Mouse (Mus musculus): Measurements from ENCODE around the gene Sirt2. TPM values are rescaled to one million over a fixed set of nuclear protein-coding genes. Genes with fewer than 3 reads are reported as not detected.

Gene Sirt2
- total and polyA plus RNA-seq, 2 experiments from 2014 or later = 95.5 to 147 TPM

DNA sequence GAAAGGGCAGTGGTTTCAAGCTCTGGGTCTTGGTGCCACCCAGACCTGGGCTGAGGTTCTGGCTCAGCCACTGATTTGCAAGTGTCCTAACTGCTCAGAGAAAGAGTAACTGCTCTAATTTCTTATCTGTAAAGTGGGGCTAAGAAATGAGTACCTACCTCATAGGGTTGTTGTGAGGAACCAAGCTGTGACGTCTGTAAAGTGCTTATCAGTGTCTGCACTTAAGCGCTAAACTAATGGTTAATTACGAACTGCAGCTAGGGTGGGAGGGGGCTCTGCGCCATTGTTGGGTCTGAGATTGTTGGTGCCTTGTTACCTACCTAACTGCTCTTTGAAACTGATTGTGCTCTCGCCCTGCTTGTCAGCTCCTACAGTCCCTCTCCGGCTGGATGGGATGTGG lies 51.0 kb downstream of the Sirt2 start:
- Histone ChIP-seq H3K9me3 (ENCODE audit: low read length) (no peaks in the 10 kb centered on the region), H3K4me3 (ENCODE audit: low read length) (no peak overlapping the region), H3K4me1 (ENCODE audit: insufficient read depth, low read length) (peaks cover 8% of the 10 kb centered on the region), H3K36me3 (ENCODE audit: insufficient read depth, low read length) (peaks cover 74% of the 10 kb centered on the region), H3K9ac (replicated peaks; ENCODE audit: low read length) (no peak overlapping the region), H3K27me3 (ENCODE audit: insufficient read depth, low read length) (no peaks in the 10 kb centered on the region), H3K27ac (no peak overlapping the region), H3K4me2 (ENCODE audit: low read depth, low read length) (no peak overlapping the region)
- 62% methylated on average over 6 of the region's 6 CpGs for WGBS
- ATAC-seq = no peak
- DNase-seq (ENCODE audit: low spot score) = no peak
- TF ChIP-seq CTCF (IDR thresholded peaks at IDR 0.05; ENCODE audit: low read depth) = no peak

DNA sequence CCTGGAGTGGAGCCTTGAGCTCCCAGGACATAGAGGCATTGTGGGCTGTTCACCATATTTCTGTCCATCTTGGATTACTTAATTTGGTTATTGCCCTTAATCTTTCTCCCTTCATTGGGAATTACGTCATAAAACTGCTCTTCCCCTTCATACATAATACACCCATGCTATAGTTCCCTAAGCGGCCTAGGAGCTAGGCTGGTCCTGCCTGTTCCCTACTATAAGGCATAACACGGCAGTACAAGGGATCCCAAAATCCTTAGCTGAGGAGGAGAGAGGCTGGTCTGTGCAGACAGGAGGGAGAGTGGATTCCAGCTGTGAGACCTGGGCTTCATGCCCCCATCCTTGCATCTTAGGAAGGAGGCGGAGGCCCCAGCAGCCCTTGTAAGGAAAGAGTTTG lies 51.4 kb downstream of the Sirt2 start:
- H3K4me1 ChIP-seq (ENCODE audit: insufficient read depth, low read length) = peaks cover 5% of the 10 kb centered on the region; the same call in 1 of the 2 replicates
- no peak overlapping the region for H3K9ac ChIP-seq (replicated peaks; ENCODE audit: low read length)

DNA sequence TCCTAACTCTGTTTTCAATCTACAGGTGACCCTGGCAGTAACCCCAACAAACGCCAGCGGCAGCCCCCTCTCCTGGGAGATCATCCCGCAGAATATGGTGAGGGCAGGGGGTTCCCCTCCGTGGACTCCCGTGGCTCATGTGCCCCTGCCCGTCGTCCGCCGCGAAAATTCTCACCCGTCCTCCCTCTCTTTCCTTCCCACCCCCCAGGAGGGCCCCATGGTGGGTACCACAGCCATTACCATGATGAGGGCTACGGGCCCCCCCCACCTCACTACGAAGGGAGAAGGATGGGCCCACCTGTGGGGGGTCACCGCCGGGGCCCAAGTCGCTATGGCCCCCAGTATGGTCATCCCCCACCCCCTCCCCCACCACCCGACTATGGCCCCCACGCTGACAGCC lies 51.9 kb downstream of the Sirt2 start:
- ATAC-seq = no peak
- no peaks in the 10 kb centered on the region for H3K9me3 ChIP-seq (ENCODE audit: low read length)
- 76% methylated on average over 18 of the region's 18 CpGs for WGBS

More for the DNA sequence above, 51.4 kb downstream of the Sirt2 start:
- no peak for TF ChIP-seq CTCF (IDR thresholded peaks at IDR 0.05; ENCODE audit: low read depth)
- DNase-seq (ENCODE audit: low spot score) = no peak
- Histone ChIP-seq H3K27ac (no peak overlapping the region), H3K27me3 (ENCODE audit: insufficient read depth, low read length) (no peaks in the 10 kb centered on the region), H3K4me3 (ENCODE audit: low read length) (no peak overlapping the region), H3K9me3 (ENCODE audit: low read length) (no peaks in the 10 kb centered on the region), H3K36me3 (ENCODE audit: insufficient read depth, low read length) (peaks cover 74% of the 10 kb centered on the region), H3K4me2 (ENCODE audit: low read depth, low read length) (no peak overlapping the region)
- WGBS = 70% methylated on average over 4 of the region's 4 CpGs
- ATAC-seq = no peak

DNA sequence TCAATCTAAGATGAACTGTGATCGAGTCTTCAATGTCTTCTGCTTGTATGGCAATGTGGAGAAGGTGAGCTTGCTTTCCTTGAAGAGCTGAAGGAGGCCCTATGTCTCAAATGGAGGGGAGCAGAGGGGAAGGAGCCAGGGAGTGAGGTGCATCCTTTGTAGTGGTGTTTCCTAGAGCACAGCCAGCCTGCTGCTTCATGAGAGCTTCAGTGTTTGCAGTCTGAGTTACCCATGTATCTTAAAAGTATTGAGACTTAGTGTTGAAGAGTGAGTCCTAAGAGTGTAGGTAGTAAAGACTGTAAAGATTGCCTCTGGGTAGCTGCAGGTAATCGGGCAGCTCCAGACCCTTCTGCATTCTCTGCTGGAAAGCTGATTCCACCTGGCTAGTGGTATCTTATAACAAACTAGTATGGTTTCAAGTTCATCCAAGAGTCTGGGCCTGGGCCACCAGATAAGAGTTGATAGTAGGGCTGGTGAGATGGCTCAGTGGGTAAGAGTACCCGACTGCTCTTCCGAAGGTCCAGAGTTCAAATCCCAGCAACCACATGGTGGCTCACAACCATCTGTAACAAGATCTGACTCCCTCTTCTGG lies 52.4 kb downstream of the Sirt2 start:
- Histone ChIP-seq H3K4me2 (ENCODE audit: low read depth, low read length) (no peak overlapping the region), H3K9me3 (ENCODE audit: low read length) (no peaks in the 10 kb centered on the region), H3K27ac (no peak overlapping the region), H3K27me3 (ENCODE audit: insufficient read depth, low read length) (no peaks in the 10 kb centered on the region), H3K36me3 (ENCODE audit: insufficient read depth, low read length) (peaks cover 65% of the 10 kb centered on the region), H3K4me1 (ENCODE audit: insufficient read depth, low read length) (0 out of 2 replicates have a peak, but pooled peaks cover 5% of the 10 kb centered on the region), H3K9ac (replicated peaks; ENCODE audit: low read length) (no peak overlapping the region), H3K4me3 (ENCODE audit: low read length) (no peak overlapping the region)
- no peak for TF ChIP-seq CTCF (IDR thresholded peaks at IDR 0.05; ENCODE audit: low read depth)
- ATAC-seq (no peak), DNase-seq (ENCODE audit: low spot score) (no peak)
- WGBS = 79% methylated on average over 4 of the region's 4 CpGs

More for the DNA sequence above, 51.9 kb downstream of the Sirt2 start:
- H3K27ac ChIP-seq = no peak overlapping the region
- H3K36me3 ChIP-seq (ENCODE audit: insufficient read depth, low read length) = peaks cover 70% of the 10 kb centered on the region
- no peak for TF ChIP-seq CTCF (IDR thresholded peaks at IDR 0.05; ENCODE audit: low read depth)
- H3K4me1 ChIP-seq (ENCODE audit: insufficient read depth, low read length) = 0 out of 2 replicates have a peak, but pooled peaks cover 5% of the 10 kb centered on the region
- H3K4me2 ChIP-seq (ENCODE audit: low read depth, low read length) = no peak overlapping the region
- H3K4me3 ChIP-seq (ENCODE audit: low read length) = no peak overlapping the region
- no peaks in the 10 kb centered on the region for H3K27me3 ChIP-seq (ENCODE audit: insufficient read depth, low read length)
- H3K9ac ChIP-seq (replicated peaks; ENCODE audit: low read length) = no peak overlapping the region
- no peak for DNase-seq (ENCODE audit: low spot score)

DNA sequence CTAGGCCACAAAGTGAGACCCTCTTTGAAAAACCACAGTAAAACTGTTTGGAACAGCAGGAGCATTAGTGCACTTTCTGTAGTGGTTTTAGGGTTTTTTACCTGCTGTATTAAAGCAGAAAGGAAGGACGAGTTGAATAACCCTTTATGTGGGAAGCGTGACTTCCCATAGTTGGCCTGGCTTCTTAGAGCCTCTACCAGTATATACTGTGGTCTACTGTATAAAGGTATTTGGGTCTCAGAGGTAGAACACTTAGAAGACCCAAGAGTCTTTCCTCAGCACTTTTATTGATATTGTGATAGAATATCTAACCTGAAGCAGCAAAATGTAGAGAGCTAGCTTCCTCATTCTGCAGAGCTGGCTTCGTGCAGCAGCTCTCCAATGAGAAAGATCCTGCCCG lies 53.0 kb downstream of the Sirt2 start:
- no peaks in the 10 kb centered on the region for H3K27me3 ChIP-seq (ENCODE audit: insufficient read depth, low read length)
- no peak overlapping the region for H3K4me3 ChIP-seq (ENCODE audit: low read length)
- no peaks in the 10 kb centered on the region for H3K9me3 ChIP-seq (ENCODE audit: low read length)
- no peak overlapping the region for H3K4me2 ChIP-seq (ENCODE audit: low read depth, low read length)
- no peak for TF ChIP-seq CTCF (IDR thresholded peaks at IDR 0.05; ENCODE audit: low read depth)
- no peak overlapping the region for H3K9ac ChIP-seq (replicated peaks; ENCODE audit: low read length)
- WGBS = 66% methylated on average over 4 of the region's 4 CpGs
- H3K27ac ChIP-seq = 0 out of 2 replicates have a peak overlapping the region, but pooled peaks have one; percentile 26
- H3K36me3 ChIP-seq (ENCODE audit: insufficient read depth, low read length) = peaks cover 59% of the 10 kb centered on the region
- ATAC-seq = no peak
- 0 out of 2 replicates have a peak, but pooled peaks cover 5% of the 10 kb centered on the region for H3K4me1 ChIP-seq (ENCODE audit: insufficient read depth, low read length)
- DNase-seq (ENCODE audit: low spot score) = no peak

DNA sequence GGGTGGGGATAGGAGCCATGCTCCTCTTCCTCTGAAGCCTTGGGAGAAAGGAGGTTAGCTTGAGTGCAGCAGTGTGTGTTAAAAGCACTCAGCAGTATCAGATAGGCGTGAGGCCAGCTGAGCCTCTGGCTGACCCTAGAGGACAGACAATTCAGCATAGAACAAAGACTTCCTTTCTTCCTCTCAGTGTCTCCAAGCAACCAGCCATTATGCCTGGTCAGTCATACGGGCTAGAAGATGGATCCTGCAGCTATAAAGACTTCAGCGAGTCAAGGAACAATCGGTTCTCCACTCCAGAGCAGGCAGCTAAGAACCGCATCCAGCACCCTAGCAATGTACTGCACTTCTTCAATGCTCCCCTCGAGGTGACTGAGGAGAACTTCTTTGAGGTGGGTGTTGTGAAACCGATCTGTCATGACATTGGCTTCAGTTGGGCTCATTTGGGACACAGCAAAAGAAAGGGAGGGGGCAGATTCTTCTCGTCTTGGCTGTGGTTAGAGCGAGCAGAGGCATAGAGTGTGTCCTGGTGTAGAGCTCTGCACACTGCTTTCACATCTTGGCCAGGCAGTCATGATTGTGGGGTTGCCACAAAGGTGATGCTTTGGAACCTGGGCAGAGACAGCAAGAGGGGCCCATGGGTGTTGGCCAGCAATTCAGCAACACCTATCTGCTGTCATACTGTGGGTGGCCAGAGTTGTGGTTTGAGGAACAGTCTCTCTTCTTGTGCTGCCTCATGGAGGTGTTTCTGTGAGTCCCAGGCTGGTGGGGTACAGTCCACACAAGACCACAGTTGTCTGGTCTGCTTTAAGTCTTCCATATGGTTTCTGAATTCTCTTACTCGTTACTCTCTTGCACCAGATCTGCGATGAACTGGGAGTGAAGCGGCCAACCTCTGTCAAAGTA lies 54.1 kb downstream of the Sirt2 start:
- Histone ChIP-seq H3K4me1 (ENCODE audit: insufficient read depth, low read length) (0 out of 2 replicates have a peak, but pooled peaks cover 7% of the 10 kb centered on the region), H3K4me2 (ENCODE audit: low read depth, low read length) (no peak overlapping the region), H3K4me3 (ENCODE audit: low read length) (no peak overlapping the region), H3K9me3 (ENCODE audit: low read length) (no peaks in the 10 kb centered on the region), H3K27me3 (ENCODE audit: insufficient read depth, low read length) (no peaks in the 10 kb centered on the region), H3K27ac (peak overlapping the region; percentile 46; the same call in 1 of the 2 replicates), H3K9ac (replicated peaks; ENCODE audit: low read length) (no peak overlapping the region), H3K36me3 (ENCODE audit: insufficient read depth, low read length) (peaks cover 50% of the 10 kb centered on the region)
- DNase-seq (ENCODE audit: low spot score) (peak; percentile 16), ATAC-seq (0 out of 2 replicates have a peak, but pooled peaks have one; percentile 19)
- TF ChIP-seq CTCF (IDR thresholded peaks at IDR 0.05; ENCODE audit: low read depth) = no peak
- 26% methylated on average over 12 of the region's 12 CpGs for WGBS

Measured in hindbrain, postnatal 0 days (tissue).